Mouse (Mus musculus) heart, embryonic 11.5 days (tissue): Measurements from ENCODE around the gene AI467606. TPM values are rescaled to one million over a fixed set of nuclear protein-coding genes. Genes with fewer than 3 reads are reported as not detected.
A peak's percentile ranks its signal among the peaks of the same experiment; 100 is the strongest.

Source experiments
- ATAC-seq: fragments of 200-750 bp; cut with Nextera tagmentation; replicated peaks from 2 replicates; pipeline ENCODE4 v1.8.0; 2017; ENCODE audit warnings: moderate library complexity; ENCODE audit not compliant: insufficient number of reproducible peaks, low FRiP score, low TSS enrichment
- H3K27ac ChIP-seq: fragments of 300-500 bp; sonication (generic); 2 replicates; pipeline ENCODE4 v1.5.1; 2014; ENCODE audit warnings: mild to moderate bottlenecking, low read depth, low read length
- H3K27me3 ChIP-seq: fragments of 300-500 bp; sonication (generic); 2 replicates; pipeline ENCODE4 v1.6.1; 2014; ENCODE audit warnings: mild to moderate bottlenecking, low read length, mixed read lengths; ENCODE audit not compliant: control insufficient read depth, insufficient read depth
- H3K36me3 ChIP-seq: fragments of 300-500 bp; sonication (generic); 2 replicates; pipeline ENCODE4 v1.6.1; 2014; ENCODE audit warnings: mild to moderate bottlenecking, low read length, moderate library complexity, mixed read lengths; ENCODE audit not compliant: control insufficient read depth, insufficient read depth
- H3K4me1 ChIP-seq: fragments of 300-500 bp; sonication (generic); 2 replicates; pipeline ENCODE4 v1.6.1; 2014; ENCODE audit warnings: low read length; ENCODE audit not compliant: control insufficient read depth, insufficient read depth
- H3K4me2 ChIP-seq: fragments of 300-500 bp; sonication (generic); 2 replicates; pipeline ENCODE4 v1.6.1; 2014; ENCODE audit warnings: mild to moderate bottlenecking, moderate library complexity
- H3K4me3 ChIP-seq: fragments of 300-500 bp; sonication (generic); 2 replicates; pipeline ENCODE4 v1.5.1; 2014; ENCODE audit warnings: low read depth, low read length
- H3K9ac ChIP-seq: fragments of 300-500 bp; sonication (generic); 2 replicates; pipeline ENCODE4 v1.6.1; 2014; ENCODE audit warnings: mild to moderate bottlenecking, low read depth, low read length, moderate library complexity
- H3K9me3 ChIP-seq: fragments of 300-500 bp; sonication (generic); replicated peaks from 2 replicates; pipeline ENCODE4 v1.6.1; 2016; ENCODE audit warnings: low read length; ENCODE audit not compliant: control insufficient read depth
- WGBS: fragments of 180-500 bp; shearing (Covaris S2); extraction: QIAGEN DNeasy Blood & Tissue Kit; methylation state at CpG from one replicate; pipeline ENCODE4 v1.1.7; 2014; ENCODE audit not compliant: insufficient replicate concordance; 5-methylcytosine and 5-hydroxymethylcytosine counted together
- polyA plus RNA-seq: library from polyadenylated mRNA; unstranded; fragments of >200 nt; fragmentation: Nextera tagmentation; extraction: Ambion mirVana; gene quantifications from 2 replicates; pipeline ENCODE4 v1.2.1, GENCODE M21; 2014

AI467606 gene
- 0.92 and 0.96 TPM in 2 replicates for polyA plus RNA-seq

DNA sequence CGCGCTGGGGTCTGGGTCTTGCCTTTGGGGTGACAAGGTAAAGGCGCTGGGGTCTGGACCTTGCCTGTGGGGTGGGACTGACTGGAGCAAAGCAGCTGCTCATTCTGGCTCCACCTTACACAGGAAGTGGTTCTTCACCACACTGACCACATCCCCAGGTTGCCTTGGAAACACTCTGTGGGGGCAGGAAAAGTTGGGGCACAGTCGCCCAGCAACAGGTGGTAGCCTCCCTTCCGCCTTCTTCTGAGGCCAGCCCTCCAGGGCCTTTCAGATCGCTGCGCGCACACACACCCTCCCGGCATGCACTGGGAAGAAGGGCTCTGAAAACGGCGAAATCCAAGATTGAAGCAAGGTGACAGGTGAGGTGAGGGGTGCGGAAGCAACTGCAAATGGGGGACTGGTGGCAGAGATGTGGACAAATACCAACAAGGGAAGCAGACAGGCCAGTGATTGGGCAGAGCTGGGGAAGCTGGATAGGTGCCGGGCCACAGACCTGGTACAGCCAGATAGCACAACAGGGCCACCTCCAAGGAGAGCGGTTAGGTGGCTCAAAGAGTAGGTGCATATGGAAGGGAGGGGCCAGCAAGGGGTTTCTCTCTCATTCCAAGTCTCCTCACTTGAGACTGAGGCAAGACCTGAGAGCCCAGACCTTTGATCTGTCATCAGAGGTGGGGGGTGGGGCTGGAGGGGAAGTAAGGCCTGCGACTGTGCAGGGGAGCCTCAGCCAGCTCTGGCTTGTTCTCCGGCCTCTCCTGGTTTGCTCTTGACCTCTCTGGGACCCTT, at the start of gene AI467606:
TSS of gene AI467606 (plus strand) at position 246 of the 783 bp plus-strand sequence.
- Histone ChIP-seq H3K4me1 (peaks cover 14% of the 10 kb centered on the region; the same call in 1 of the 2 replicates), H3K4me3 (peak within 1 kb of the TSS; percentile 19), H3K27me3 (no peaks in the 10 kb centered on the region), H3K36me3 (no peaks in the 10 kb centered on the region), H3K27ac (peak within 1 kb of the TSS; percentile 22; the same call in 1 of the 2 replicates), H3K9me3 (no peaks in the 10 kb centered on the region), H3K9ac (0 out of 2 replicates have a peak within 1 kb of the TSS, but pooled peaks have one; percentile 39), H3K4me2 (peak within 1 kb of the TSS; percentile 30)
- WGBS: 56% methylated on average over 16 of the region's 16 CpGs
- peak; percentile 76 for ATAC-seq

DNA sequence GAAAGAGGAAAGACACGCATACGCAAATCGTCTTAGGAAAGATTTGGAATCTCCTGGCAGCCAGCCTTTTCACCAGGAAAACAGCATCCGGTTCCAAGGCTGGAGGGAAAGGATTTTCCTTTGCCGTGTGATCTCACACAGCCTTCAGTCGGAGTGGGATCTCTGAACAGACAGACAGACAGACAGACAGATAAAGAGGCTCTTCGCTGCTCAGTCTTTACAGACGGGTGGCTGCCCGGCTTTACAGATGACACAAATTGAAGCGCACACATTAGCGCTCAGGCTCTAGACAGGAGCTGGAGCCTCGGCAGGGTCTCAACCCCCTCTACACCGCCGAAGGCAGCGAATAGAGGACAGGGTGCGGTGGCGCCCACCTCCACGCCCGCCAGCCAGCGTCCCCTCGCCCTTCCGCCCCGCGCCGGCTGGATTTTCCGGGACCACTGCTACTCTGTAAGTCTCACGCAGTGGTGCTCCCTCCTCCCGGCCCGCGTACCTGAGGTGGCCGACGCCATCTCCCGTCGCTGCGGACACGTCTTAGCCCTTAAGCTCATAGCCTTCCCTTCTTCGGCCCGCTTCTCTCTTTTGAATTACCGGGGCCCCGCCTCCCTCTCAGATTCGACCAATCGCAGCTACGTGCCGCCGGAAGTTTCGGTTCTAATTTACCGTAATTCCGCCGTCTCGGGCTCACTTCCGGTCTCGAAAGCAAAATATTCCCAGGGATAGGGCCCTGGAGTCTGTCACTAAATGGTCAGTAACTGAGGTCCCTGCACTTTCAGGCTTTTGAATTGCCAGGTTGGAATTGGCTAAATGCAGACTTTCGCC, 49.1 kb upstream of the AI467606 start, which contains the start of gene Kif22:
TSS of gene Kif22 (minus strand) at position 621 of the 822 bp plus-strand sequence.
- Histone ChIP-seq H3K36me3 (peaks cover 6% of the 10 kb centered on the region; the same call in 1 of the 2 replicates), H3K9me3 (no peaks in the 10 kb centered on the region), H3K27me3 (no peaks in the 10 kb centered on the region), H3K9ac (peak within 1 kb of the TSS; percentile 90), H3K4me3 (peak within 1 kb of the TSS; percentile 76), H3K27ac (peak within 1 kb of the TSS; percentile 62), H3K4me2 (peak within 1 kb of the TSS; percentile 71), H3K4me1 (no peaks in the 10 kb centered on the region)
- WGBS: 1% methylated on average over 53 of the region's 53 CpGs
- ATAC-seq: peak; percentile 86

DNA sequence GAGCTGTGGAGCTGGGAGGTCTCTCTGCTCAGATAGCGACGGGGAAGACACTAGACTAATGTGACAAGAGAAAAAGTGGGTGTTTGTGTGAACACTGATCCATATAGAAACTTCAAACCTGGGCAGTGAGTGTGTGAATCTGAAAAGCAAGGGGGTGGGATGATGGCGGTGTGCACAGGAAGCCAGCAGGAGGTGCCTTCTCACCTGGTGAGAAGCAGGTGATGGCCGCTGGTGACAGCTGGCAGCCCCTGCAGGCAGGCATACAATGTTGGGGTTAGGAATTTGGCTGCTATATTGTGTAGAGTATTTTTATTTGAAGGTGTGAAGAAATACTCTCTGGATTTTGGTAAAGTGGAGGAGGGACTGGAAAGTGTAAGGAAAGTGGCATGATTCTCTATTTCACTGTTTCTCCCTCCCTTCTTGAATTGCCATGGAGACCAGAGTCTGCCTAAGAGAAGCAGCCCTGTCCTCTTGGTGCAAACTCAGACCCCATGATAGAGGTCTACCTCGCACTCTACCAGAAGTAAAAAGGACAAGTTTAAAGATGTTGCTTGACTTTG, 36.1 kb upstream of the AI467606 start:
- ATAC-seq: no peak
- Histone ChIP-seq H3K27me3 (no peaks in the 10 kb centered on the region), H3K4me2 (no peak overlapping the region), H3K36me3 (no peaks in the 10 kb centered on the region), H3K4me3 (no peak overlapping the region), H3K9me3 (no peaks in the 10 kb centered on the region), H3K4me1 (no peaks in the 10 kb centered on the region), H3K9ac (no peak overlapping the region), H3K27ac (no peak overlapping the region)
- WGBS: 61% methylated on average over 5 of the region's 5 CpGs

DNA sequence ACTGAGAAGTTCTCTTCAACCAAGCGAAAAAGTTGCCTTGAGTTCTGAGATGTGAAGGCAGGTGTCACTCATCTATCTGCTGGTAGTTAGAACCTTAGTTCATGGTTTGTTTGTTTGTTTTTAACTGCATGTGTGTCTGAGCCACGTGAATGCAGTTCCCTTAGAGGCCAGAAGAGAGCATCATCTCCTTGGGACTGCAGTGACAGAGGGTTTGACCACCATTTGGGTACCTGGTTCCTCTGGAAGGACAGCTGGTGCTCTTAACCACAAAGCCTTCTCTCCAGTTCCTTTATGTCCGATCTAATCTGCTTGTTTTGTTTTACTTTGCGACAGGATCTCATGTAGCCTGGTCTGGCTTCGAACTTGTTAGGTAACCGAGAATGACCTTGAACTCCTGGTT, 25.6 kb upstream of the AI467606 start:
- 78% methylated on average over 6 of the region's 6 CpGs for WGBS
- H3K4me1 ChIP-seq: no peaks in the 10 kb centered on the region
- no peaks in the 10 kb centered on the region for H3K27me3 ChIP-seq
- no peaks in the 10 kb centered on the region for H3K9me3 ChIP-seq
- H3K4me2 ChIP-seq: no peak overlapping the region
- no peak for ATAC-seq
- no peaks in the 10 kb centered on the region for H3K36me3 ChIP-seq
- H3K4me3 ChIP-seq: no peak overlapping the region
- no peak overlapping the region for H3K9ac ChIP-seq
- H3K27ac ChIP-seq: no peak overlapping the region

DNA sequence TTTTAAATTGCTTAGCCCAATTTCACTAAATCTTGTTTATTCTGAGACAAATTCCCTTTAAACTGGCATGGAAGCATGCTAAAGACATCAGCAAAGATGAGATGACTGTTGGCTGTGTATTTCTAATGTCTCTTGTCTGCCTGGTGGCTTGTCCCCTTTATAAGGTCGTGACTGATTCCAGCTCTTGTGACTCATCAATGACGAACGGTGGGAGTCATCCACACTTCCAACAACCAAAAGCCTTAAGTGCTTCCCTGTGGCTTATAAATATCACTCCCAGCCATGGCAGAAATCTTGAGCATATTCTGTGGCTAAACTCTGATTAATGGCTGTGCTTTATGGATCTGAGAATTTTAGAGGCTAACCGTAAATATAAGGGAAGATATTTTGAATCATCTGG, 24.8 kb upstream of the AI467606 start:
- no peaks in the 10 kb centered on the region for H3K9me3 ChIP-seq
- H3K36me3 ChIP-seq: no peaks in the 10 kb centered on the region
- no peak for ATAC-seq
- H3K27ac ChIP-seq: no peak overlapping the region
- H3K9ac ChIP-seq: no peak overlapping the region
- WGBS: 58% methylated on average over 4 of the region's 4 CpGs
- no peak overlapping the region for H3K4me3 ChIP-seq
- no peaks in the 10 kb centered on the region for H3K27me3 ChIP-seq
- H3K4me1 ChIP-seq: no peaks in the 10 kb centered on the region
- no peak overlapping the region for H3K4me2 ChIP-seq

DNA sequence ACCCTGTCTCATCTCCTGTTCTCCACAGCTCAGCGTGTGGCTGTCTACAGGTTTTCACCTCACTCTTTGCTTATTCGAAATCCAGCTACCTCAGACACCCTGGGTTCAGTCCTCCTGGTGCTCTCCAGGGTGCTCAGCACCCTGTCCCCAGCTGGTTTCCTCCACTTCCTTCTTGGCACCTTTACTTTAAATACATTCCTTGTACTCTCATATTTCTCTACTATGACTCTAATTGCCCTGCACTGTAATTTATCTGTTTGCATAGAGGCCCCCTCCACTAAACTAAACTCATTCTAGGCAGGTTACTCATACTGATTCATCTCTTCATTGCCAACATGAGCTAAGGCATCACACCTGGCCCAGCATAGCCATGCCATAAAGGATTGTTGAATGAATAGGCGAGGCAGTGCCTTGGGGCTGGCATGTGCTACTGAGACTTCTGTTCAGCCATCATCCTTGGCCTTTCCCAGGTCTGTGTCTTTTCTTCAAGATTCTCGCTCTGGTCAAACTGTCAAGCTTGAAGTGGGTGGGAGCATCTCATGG, 20.2 kb upstream of the AI467606 start:
- no peak overlapping the region for H3K4me2 ChIP-seq
- no peaks in the 10 kb centered on the region for H3K27me3 ChIP-seq
- H3K27ac ChIP-seq: no peak overlapping the region
- H3K4me3 ChIP-seq: no peak overlapping the region
- WGBS: 71% methylated on average over 4 of the region's 4 CpGs
- no peaks in the 10 kb centered on the region for H3K4me1 ChIP-seq
- H3K36me3 ChIP-seq: no peaks in the 10 kb centered on the region
- no peak for ATAC-seq
- no peaks in the 10 kb centered on the region for H3K9me3 ChIP-seq
- H3K9ac ChIP-seq: no peak overlapping the region

DNA sequence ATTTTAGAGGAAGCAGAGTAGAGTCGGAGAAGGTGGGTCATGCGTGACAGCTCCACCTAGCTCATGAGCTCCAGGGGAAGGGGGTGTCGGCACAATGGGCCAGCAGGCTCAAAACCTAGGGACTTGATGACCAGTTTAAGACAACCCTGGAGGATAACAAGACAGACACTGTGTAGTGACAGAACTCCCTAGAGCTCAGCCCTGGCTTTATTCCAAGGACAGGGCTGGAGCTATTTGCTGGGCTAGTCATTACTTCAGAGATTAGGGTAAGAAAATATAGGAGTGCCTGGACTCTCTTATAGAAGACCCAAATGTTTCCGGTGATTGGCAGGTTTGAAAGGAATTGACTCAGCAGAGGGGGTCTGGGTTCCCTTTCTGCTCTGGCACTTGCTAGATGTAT, 17.9 kb upstream of the AI467606 start:
- peaks cover 3% of the 10 kb centered on the region; the same call in 1 of the 2 replicates for H3K4me1 ChIP-seq
- no peak for ATAC-seq
- H3K36me3 ChIP-seq: no peaks in the 10 kb centered on the region
- no peaks in the 10 kb centered on the region for H3K27me3 ChIP-seq
- no peak overlapping the region for H3K4me2 ChIP-seq
- H3K9me3 ChIP-seq: no peaks in the 10 kb centered on the region
- 82% methylated on average over 4 of the region's 4 CpGs for WGBS
- no peak overlapping the region for H3K4me3 ChIP-seq
- H3K9ac ChIP-seq: no peak overlapping the region
- no peak overlapping the region for H3K27ac ChIP-seq

DNA sequence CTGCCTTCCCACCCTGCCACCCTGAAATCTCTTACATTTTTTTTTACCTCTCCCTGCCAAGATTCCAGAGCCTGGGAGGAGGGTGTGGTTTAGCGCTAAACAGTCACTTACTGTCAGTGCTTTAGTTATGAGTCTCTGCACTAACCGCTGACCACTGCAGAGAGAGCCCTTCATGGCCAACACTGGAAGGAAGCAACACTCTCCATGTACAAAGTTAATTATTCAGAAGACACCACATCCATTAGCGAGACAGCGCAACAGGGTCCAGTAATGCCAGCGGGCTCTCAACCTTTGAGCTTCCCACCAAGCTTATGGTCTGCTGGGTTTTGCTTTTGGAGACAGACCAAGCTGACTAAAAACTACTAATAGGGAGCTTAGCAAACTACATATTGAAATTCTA, 15.0 kb upstream of the AI467606 start:
- no peaks in the 10 kb centered on the region for H3K9me3 ChIP-seq
- peaks cover 3% of the 10 kb centered on the region; the same call in 1 of the 2 replicates for H3K4me1 ChIP-seq
- ATAC-seq: no peak
- H3K27me3 ChIP-seq: no peaks in the 10 kb centered on the region
- no peak overlapping the region for H3K4me3 ChIP-seq
- 78% methylated on average over 5 of the region's 5 CpGs for whole genome bisulfite sequencing
- H3K27ac ChIP-seq: no peak overlapping the region
- no peak overlapping the region for H3K4me2 ChIP-seq
- no peaks in the 10 kb centered on the region for H3K36me3 ChIP-seq
- no peak overlapping the region for H3K9ac ChIP-seq
